Mouse (Mus musculus) cerebellum, postnatal 4 days (tissue): ENCODE measurements around the gene Lenep.

ENCODE experiments used
- DNase-seq, 2 experiments: peaks; one replicate each; pipeline ENCODE4 v3.0.0; 2022; ENCODE audit warnings: low spot score in 2 of 2, mixed read lengths in 1 of 2

The Lenep gene

DNA sequence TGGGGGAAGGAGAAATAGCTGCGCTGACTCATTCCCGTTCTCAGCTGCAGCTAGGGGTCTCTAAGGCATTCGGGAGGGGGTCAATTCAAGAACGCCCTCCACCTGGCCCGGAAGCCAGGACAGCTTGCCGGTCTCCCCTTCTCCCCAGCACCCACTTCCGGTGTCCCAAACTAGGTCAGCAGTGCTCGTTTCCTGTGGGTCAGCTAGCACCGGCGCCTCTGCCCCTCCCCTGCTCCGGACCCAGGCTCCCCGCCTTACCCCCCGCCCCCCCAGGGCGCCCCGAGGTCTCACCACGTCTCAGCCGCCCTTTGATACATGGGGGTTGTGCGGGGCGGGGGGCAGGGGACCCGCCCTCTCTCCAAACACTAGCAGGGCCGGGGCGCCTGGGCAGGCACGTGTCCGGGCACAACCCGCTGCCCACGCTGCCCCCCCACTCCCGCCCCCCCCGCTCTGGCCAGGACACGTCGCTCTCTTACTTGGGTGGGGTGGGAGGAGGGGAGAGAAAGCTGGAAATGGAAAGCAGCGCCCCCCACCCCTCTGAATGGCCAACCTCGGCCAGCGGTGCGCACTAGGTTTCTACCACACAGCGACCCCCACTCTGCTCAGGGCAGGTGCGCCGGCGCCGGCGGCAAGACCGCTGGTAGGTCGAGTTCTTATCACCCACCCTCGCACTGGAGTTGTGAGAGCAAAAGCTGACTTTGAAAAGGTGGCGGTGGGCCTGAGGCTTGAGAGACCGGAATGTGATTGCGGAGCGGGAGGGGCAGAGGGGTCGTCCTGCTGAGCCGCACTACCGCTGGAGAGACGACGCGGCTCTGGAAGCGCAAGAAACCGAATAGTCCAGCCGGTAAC is 10.7 kb downstream of the Lenep start:
- DNase-seq = no peak

DNA sequence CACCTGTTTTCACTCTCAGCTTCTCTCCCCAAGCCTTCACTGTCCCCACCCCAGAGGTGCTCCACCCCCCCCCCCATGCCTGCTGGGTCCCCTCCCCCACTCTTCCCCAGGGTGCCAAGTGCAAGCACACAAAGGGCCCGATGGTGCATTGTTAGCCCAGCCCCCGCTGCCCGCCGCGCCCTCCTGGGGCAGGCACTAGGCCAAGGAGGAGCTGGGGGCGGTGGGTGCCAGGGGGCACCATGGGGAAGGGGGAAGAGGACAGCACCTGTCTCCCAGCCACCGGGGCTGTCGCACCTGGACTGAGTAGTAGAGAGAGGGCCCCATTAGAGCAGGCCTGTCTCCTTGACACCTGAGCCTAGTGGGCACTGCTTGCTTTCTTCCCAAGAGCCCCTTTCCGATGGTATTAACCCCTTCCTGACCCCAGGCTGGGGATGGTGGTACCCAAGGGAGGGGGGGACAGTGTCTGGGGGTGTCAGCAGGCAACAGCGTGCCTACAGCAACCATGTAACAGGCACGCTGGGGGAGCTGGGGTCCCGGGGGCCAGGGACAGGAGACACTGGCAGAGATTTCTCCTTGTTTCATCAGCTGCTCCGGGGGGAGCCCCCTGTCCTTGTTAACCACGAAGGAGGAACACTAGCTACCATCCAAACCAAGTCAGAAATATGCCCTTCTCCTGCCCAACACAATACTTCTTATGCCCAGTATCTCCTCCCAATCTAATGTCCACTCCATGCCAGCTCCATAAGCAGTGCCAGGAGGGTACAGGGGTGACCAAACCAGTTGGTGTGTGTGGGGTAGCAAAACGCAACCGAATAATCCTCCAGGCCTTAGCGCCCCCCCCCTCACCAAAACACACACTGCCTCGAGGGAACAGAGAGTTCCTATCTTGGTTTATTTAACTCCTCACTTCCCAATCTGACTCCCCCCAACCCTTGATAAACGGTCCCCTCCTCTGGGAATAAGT is 11.6 kb downstream of the Lenep start:
- DNase-seq = no peak

DNA sequence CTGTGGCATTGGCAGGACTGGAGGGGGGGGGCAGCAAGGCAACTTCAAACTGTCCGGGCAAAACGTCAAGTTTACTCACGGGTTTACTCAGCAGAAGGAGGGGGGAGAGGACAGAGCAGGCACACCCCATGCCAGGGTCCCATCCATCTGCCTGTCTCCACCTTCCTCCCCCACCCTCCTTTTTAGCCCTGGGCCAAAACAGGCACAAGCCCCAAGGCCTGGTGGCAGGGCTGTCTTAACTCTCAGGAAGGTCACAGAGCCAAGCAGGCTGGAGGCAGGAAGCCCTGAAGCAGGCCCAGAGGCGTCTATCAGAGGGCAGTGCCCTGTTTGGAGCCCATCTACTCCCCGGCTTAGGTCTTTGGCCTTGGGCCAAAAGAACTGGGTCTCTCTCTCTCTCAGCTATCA is 12.5 kb downstream of the Lenep start:
- no peak for DNase-seq

DNA sequence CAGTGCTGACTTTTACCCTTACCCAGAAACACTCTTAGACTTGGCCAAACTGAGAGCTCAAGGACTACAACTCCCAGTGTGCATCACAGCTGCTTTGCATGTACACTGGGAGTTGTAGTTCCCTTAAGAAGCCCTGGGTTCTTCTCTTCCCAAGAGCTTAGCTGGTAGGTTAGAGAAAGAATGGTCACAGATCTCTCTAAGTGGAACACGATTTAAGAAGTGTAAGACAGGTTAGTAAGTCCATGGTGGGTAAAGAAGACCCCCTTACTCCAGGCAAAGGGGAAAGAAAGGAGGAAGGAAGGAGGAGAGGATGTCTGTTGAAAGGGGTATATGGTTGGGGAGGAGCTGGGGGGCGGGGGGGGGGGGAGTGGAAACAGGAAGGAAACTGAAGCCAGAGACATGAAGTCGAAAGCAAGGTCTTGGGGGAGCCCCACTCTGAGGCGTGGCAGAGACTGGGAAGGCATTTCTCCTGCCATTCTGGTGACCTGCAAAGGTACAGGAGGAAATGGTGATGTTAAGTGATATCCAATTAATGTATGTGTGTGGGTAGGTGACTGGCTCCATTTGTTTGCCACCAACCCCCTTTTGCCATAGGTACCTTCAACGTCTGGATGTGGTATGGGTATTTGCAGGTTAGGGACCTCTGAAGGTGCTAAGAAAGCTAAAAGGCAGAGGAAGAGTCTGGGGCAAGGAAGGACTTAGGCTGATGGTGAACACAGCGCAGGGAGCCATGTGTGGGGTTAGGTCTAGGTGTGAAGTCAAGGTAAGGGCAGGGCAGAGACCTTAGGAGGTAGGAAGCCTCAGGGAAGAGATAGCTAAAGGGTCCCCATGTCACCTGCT is 13.5 kb downstream of the Lenep start:
- no peak for DNase-seq

DNA sequence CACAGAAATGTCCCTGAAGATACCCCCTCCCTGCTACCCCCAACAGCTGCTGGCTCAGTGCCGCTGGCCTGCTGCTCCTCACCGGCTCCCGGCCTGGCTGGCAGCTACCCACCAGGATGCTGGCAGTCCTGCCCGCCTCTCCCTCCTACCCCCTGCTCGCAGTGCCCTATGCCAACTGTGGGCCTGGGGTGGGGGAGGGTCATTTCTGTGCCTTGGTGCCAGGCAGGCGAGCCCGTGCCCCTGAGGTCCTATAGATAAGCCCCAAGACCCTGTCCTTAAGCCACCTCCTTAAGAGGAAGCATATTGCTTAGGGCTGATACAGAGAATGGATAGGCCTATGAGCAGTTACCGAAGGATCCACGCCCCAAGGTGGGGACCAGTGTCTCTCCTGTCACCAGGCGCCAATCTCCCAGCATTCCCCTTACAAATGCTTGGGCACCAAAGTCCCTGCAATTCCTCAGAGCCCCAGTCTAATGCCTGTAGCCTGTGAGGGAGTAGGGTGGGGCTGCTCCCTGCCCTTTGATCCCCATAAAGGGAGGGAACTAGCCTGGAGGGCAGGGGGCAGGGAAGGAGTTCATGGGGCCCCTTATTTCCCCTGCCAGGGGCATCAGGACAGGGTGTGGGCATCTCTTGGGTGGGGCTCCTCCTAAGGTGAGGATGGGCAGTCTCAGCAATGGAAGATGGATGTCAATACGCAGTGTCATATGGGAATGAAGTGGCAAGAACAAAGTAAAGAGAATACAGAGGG is 14.3 kb downstream of the Lenep start:
- no peak for DNase-seq

DNA sequence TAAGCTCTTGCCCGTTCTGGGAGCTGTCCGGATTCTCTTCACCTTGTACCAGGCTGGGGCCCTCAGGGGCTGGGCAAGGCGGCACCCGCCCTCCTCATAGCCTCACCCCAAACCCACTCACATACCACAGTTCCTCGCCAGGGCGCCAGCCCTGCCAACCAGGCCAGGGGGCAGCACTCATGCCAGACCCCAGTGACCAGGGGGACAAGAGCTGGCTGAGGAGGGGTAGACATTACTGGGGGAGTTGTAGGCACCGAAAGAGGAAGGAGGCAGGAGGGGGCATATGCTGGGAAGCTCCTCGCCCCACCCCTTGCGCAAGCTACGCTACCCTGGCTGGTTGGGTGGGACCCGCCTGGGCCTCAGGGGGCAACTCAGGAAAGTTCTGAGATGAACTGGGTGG is 15.0 kb downstream of the Lenep start:
- no peak for DNase-seq

DNA sequence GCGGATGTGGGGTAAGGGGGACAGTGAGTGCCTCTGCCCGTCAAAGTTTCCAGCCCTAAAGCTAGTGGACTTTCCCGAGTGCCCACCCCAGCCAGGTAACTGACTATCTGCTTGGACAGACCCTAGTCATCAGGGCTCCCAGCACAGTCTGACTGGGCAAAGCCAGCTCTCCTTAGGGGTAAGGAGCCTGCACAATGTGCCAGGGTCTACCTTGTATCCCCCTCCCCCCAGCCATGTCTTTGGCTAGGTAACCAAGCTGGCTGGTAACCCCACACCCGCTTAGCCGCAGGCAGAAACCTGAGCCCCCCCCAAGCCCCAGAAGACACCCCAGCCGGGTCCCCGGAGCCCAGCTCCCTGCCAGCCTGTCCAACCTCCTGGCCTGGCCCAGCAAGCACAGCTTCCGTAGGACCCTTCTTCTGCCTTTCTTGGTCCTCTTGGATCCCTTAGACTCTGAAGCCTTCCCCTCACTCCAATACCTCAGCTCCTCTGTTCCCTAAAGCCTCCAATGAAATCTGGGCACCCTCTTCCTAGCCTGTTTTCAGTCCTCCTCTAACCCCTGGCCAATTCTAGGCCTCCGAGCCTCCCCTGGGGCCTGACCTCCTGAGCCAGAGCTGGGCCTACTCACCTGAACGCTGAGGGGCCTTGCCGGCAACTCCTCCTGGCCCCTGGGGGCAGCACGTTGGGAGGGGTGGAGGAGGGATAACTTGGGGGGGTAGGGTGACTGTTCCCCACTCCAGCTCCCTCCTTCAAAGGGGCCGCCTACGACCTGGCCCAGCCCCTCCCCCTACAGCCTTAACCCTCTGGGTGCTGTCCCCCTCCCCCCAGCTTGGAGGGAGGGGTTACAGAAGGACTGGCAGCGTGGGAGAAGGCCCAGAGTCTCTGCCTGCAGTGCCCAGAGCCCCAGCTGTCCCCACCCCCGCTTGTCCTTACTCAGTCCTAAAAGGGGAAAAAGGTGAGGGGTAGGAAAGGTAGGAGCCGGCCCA is 15.9 kb downstream of the Lenep start:
- DNase-seq = no peak

DNA sequence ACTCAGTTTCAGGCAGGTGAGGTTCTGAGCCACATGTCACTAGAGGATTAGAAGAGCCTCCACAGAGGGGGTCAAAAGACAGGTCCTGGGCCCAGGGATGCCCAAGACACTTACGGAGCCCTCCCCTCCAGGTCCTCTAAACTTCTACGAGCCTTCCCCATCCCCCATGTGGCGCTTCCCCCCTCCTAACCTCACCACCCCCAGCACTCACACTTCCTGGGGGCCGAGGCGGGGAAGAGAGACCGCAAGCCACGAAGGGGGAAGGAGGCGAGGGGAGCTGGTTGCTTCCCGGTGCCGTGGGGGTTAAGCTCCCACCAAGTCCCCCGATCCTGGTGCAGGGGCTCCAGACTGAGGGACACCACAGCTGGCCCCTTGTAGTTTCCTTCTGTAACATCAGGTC is 17.1 kb downstream of the Lenep start:
- no peak for DNase-seq

DNA sequence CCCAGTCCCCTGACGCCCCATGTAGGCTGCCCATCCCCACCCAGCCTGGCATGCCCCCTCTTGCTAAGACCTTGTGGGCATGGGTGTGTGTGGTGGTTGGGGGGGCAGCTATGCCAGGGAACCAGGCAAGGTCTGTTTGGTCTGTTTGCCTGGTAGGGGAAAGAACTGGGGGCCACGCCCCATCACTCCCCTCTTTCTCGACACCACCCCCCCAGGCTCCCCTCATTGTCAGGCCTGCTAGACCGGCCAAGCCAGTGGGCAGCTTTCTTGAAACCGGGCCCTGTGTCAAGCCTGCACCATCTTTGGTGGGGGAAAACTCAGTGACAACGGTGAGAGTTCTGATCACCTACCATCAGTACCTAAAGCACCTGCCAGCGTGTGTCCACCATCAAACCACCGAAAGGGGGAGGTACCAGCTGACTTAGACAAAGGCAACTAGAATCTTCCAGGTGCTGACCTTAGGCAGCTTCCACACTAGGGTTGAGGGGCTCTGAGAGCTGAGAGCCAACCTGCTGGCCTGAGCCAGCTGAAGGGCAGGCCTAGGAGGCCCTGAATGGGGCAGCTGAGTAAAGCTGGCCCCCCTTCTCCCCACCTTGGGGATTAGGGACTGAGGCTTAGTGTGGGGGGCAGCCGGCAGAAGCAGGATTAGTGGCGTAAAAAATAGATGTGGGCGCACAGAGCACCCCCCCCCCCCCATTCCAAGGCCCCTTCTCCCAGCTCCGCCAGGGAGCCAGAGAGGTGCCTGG is 18.1 kb downstream of the Lenep start:
- DNase-seq = no peak

DNA sequence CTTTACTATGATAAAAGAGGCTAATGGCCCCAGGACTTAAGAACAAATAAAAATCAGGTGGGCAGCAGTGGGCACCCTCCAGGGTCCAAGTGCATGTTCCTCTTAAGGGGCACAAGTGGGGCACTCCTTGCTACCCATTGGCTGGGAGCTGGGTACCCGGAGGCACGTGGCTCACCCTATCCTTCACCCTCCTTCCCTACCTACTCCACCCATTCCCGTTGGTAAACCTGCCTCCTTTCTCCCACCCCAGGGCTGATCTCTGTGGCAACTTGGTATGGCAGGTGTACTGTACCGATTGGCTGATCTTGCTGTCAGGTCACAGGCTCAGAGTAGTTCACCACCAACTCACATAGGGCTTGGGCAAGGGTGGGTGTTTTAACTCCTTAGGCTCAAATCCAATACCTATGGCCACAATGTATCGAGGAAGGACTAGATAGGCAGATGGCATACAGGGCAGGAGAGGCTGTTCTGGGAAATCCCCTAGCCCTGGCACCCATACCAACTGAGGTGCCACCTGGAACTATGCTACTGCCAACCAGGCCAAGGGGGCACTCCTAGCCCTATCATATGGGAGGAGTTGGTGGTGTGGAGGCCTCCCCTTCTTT is 18.8 kb downstream of the Lenep start:
- DNase-seq = no peak

DNA sequence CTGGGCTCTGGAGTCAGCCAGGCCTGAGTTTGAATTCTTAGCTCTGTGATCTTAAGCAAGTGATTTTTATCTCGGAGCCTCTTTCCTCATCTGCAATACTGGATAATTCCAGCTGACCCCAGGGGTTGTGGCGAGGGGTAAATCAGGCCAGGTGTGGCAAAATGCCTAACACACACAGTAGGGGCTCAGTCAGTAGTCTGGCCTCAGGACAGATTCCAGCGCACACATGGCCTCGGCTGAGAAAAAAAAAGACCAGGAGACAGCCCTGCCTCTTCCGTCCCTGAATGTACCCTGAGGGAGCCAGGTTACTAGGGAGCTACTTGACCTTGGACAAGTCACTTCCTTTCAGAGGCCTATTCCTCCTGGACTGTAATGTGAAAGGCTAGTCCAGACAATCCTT is 19.6 kb downstream of the Lenep start:
- no peak for DNase-seq

DNA sequence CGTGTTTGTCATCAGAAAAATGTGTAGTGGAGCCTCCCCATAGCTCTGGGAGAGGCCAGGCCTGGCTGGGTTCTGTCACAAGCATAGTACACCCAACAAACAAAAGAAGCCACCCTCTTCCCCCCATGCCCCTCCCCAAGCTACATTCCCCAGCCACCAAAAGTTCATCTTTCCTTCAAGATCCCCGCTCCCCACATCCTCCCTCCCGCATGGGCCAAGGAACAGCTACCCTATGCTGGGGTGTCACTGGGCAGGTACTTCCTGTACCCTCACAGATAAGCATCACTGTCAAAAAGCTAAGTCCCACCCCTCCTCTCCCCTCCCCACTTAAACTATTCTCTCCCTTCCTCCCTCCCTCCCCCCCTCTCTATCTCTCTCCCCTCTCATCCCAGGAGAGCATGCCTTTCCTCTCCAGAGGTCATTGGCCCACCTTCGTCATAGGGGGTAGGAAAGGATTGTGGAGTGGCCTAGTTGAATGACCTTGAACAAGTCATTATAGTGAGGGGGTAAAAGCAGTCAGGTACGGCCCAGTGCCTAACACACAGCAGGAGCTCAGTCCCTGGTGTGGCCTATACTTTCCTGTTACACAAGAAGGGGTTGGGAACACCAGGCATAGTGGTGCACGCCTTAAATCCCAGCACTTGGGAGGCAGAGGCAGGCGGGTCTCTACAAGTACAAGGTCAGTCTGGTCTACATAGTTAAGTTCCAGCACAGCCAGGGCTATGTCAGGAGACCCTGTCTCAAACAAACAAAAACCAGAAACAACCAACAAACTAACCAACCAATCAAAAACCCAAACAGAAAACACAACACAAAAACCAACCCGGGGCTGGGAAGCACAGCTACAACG is 20.3 kb downstream of the Lenep start:
- no peak for DNase-seq

DNA sequence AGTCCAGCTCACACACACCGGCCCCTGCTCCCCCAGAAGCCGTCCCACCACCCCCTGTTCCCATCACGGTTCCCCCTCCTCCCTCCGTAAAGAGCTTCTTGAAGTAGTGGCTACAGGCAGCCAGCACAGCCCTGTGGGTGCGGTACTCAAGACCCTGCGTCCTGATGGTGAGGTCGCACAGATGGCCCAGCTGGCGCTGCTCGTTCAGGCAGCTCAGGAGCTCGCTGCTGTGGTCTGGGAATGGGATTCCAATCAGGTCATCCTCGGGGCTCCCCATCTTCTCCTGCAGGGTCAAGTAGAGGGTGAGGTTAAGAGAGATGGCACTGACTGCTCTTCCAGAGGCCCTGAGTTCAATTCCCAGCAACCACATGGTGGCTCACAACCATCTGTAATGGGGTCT is 21.4 kb downstream of the Lenep start:
- DNase-seq = no peak

DNA sequence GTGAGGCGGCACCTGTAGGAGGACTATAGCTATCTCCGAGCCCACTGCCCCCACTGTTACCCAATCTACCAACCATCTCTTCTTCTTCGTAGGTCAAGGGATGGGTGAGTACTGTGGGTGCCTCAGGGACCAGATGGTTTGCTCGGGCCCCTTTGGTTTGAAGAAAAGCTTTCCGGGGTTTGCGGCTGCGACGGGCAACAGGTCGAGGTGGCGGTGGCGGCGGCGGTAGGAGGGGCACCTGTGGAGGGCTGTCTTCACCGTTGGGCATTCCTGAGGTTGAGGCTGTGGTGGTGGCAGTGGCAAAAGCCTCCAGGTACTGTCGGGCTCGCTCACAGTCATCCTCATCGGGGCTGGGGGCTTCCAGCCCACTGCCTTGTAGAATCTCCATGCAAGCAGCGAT is 21.9 kb downstream of the Lenep start:
- DNase-seq = no peak

DNA sequence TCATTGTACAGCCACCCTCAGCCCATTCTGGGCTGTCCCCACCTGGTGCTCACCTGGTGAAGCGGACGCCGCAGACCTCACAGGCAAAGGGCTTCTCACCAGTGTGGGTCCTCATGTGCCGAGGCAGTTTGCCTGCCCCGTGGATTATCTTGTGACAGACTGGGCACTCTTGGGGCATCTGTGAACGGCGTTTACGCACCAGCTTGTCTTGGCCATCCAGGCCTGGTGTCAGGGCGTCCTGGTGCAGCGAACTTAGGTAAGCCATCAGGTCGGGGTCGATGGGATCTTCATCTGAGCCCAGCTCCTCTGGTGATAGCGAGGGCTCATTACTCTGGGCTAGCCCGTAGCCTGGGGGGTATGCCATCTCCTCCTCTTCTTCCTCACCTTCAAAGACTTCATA is 22.3 kb downstream of the Lenep start:
- DNase-seq = no peak

DNA sequence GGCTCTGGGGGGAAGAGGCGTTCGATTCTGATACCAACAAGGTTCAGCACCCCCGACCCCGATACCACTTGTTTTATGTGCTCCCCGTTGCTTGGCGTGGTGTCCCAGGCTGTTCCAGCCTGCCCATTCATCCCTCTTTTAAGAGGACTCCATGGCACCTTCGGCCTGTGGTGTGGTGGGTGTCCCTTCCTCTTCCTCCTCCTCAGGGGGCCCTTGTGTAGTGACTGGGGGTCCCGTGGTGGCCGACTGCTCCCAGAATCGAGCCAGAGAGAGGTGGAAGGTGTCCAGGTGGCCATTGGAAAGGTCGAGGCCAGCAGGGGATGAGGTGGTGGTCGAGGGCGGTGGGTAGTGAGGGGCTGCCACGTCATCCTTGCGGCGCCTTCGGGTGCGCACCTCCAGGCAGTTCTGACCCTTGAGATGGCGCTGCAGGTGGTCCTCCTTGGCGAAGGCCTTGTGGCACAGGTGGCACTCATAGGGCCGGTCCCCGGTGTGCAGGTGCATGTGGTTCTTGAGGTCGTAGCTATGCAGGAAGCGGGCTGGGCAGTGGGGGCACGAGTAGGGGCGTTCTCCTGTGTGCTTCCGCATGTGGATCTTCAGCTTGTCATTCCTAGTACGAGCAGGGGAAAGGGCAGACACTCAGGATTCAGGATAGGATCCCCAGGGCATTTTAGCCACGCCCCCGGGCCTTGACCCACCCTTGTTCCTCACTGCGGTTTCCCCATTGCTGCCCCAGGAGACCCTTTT is 23.0 kb downstream of the Lenep start:
- DNase-seq = no peak

DNA sequence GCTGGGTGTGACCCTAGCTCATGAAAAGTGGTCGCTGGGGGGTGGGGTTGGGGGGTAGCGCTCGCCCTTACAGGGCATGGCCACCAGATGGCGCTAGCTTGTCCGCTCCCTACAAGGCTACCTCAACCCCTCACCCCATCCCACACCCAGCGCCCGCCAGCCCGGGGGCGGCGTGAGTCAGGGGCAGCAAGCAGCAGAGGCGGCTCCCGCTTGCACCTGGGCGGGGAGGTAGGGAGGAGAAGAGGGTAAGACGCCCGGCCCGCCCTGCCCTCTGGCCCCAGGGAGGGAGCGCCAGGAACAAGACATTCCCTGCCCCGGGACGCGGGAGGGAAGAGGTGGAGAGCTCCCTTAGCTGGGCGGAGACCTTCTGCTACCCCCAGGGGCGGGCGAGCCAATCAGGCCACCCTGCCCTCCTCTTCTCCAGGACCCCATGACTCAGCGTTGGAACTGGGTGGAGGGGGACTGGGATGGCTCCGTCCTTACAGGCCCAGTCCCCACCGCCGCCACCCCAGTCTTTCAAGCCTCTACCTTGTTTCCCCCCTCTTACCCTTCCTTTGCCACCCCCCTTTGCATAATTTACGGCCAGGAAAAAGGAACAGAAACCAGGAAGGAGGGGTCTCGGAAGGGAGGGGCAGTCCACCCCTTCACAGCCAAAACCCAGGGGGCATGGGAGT is 24.1 kb downstream of the Lenep start:
- peak; percentile 57 to 81 for DNase-seq
